Mouse (Mus musculus) left cerebral cortex, postnatal 36 days (tissue): ENCODE results near the gene Oprm1. TPM values are rescaled to one million over a fixed set of nuclear protein-coding genes. Genes with fewer than 3 reads are reported as not detected.
"Not testable (repeated sequence)": the region's sequence is repeated elsewhere in the genome, so short reads cannot be mapped to it uniquely, and the experiment has no call there.

ENCODE experiments used
- DNase-seq, 2 experiments: peaks; one replicate each; pipeline ENCODE4 v3.0.0; 2021 to 2022; ENCODE audit warnings: low spot score in 2 of 2, mixed read lengths in 1 of 2
- intact Hi-C: fragments of 180-260 bp; cut with DNase I; formaldehyde crosslinking; loops from one replicate; pipeline ENCODE4 v1.15.1; 2025
- total RNA-seq, 2 experiments: library from RNA; stranded (reverse); gene quantifications; 2 replicates each; pipeline ENCODE4 v1.2.3; 2021

Gene Oprm1
- total RNA-seq, 2 experiments from 2014 or later = 6.6 to 8.7 TPM

DNA sequence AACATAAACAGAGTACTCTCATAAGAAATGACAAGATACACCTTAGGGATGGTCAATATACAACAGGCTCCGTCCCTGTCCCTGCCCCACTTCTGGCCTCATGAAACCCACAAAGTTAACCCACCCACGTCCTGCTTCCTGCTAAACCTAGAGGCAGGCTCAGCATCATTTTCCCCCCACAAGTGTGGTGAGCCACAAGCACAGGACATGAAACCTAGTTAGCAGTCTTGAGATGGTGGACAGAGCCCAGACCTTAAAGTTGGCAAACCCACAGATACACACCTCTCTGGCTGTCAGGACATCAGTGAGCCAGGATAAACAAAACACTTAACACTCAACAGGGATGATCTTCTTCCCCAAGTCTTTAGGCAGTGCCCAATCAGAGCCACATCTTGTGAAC lies 198.1 kb downstream of the Oprm1 start:
- intact Hi-C loops = no loop called here

DNA sequence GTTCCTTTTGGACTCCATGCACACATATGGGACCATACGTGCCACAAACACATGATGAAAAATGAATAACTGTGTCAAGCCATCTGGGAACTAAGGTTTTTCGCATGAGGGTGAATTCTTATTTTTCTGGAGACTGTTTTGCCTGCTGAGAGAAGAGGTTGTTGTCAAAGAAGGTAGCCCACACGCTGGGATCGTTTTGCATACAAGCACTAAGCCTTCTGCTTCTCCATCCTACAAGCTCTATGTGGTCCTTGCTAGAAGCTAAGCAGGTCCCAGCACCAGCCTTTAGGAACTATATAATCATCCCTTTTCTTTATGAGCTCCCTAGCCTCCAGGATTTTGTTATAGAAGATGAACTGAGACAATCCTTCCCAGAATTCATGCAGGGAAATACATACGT lies 200.5 kb downstream of the Oprm1 start:
- intact Hi-C loops = no loop called here
- no peak for DNase-seq

More for the DNA sequence above, 198.1 kb downstream of the Oprm1 start:
- no peak for DNase-seq

DNA sequence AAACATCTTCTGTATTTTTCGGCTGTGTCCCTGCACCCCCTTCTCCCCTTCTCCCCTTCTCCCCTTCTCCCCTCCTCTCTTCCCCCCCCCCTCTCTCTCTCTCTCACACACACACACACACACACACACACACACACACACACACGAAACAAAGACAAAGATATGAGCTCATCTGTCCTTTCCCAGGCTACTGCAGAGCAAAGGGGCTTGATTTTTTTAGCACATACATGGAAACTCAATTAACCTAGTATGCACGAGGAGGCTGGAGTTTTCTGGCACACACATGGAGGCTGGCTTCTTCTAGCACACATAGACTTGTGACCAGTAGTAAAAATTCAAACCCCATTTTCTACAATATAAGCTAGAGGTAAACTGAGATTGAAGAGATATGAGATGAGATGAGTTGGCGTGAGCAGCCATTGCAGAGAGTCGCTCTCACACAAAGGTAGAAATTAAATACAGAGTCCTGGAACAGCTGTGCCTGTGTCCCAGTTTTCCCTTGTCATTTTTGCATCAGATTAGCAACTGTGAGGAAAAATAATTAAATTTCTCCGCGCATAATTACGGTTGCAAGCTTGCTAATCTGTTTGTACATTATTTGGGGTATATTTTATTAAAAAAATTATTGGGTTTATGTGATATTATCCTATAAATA lies 209.4 kb downstream of the Oprm1 start:
- intact Hi-C loops = no loop called here
- DNase-seq = no peak

DNA sequence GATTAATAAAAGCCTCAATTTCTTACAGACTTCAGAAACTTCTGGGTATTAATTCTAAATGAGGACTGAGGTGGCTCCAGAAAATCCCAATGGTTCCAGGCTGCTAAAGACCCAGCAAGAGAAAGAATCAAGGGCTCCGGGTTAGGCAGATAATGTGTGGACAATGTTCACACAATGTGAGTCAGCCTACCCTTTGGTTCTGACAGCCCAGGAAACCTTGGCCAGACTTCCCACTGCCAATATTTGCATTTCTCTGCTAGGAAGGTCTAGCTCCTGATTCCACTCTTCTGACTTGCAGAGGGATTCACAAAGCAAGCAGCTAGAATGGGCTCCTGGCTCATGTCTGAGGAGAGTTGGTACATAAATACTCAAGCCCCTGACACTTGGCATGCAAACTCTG lies 210.0 kb downstream of the Oprm1 start:
- intact Hi-C loops = no loop called here
- no peak for DNase-seq

DNA sequence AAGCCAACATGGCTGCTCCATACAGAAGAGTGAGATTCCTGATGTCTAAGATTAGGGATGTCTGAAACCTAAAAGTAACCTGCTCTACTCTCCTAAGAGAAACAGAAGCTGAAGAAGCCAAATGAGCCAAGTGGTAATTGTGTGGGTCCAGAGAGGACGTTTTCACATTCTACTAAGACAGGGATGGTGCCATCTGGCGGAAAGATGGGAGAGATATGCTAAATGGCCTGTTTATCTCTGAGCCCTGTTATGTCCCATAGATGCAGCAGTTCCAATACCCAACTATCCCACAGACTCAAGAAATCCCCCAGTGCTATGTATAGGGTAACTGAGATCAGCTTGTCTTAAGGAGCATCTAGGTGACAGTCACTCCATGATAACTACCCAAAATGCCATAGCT lies 219.5 kb downstream of the Oprm1 start:
- DNase-seq = no peak
- intact Hi-C loops = loop anchor here (5.0 to 10.0 kb wide), 3 partner anchors 46 to 91 kb away; no protein-coding TSS in a partner anchor

DNA sequence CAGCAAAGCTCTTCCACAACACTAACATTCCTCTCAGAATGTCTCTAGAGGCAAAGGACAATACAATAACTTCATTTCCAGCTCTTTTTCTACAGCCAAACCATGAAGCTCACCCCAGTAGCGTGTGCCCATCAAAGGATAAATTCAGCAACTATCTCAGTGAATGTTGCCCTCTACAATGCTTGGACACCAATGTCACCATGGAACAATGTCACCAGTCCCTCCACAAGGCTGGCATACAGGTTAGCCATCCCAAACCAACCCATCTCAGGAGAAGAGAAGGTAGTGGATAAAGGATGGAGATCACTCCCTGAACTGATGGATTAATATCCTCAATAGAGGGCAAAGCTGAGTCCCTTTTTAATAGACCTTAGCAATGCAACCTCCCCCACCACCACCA lies 220.4 kb downstream of the Oprm1 start:
- intact Hi-C loops = loop anchor here (5.0 to 10.0 kb wide), 3 partner anchors 46 to 91 kb away; no protein-coding TSS in a partner anchor
- DNase-seq = peak in 1 of 2 experiments; percentile 13

DNA sequence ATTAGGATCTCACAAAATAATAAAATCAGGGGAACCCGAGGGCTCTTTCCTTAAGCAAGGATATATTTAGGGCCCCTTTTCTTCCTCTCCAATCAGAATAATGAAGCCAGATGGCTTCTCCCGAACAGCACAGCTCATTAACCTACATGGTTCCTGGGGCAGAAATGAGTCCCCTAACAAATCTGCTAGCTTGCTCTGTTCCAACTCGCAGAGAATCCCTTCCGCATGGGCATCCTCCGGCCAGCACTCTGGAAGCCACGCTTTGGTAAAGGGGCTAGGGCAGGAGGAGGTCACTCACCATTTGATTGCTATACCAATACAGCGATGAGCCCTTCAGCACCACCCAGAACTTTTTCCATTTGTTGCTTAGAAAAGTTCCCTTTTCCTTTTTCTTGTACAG lies 220.9 kb downstream of the Oprm1 start:
- DNase-seq = peak; percentile 11 to 15
- intact Hi-C loops = loop anchor here (5.0 to 10.0 kb wide), 3 partner anchors 47 to 92 kb away; no protein-coding TSS in a partner anchor

DNA sequence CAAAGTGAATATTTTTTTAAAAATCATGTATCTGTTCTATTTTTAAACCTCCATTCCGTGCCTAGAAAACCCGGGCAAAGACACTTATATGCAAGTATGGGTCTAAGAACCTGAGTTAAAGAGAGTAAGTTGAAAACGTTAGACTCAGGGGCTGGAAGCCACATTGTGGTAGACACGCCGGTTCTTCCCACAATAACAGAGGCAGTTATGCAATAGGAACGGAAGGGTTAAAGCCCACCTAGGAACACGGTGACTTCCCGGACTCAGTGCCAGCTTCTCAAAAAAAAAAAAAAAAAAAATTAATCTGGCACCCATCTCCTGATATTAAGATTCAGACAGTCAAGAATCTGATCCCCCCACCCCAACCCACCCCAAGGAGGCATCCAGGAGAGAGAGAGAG lies 221.5 kb downstream of the Oprm1 start:
- intact Hi-C loops = loop anchor here (5.0 to 10.0 kb wide), 3 partner anchors 47 to 92 kb away; no protein-coding TSS in a partner anchor
- DNase-seq = no peak

DNA sequence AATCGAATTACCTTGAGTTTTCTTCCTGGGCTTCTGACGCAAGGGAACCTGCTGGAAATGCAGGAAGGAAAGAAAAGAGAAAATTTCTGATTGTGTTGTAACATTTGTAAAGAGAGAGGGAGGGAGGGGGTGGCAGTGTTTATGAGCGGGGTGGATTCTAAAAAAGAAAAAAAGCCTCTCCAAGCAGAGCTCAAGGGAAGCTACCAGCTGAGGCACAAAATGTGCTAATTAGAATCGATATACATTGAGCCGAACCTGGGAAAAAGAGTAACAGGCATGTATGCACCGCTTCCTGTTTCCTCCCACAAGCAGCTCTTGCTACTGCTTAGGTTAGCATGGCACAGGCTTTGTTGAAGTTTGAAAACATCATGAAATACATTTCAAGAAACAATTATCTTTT lies 221.9 kb downstream of the Oprm1 start:
- DNase-seq = peak in 1 of 2 experiments; percentile 16
- intact Hi-C loops = no loop called here

DNA sequence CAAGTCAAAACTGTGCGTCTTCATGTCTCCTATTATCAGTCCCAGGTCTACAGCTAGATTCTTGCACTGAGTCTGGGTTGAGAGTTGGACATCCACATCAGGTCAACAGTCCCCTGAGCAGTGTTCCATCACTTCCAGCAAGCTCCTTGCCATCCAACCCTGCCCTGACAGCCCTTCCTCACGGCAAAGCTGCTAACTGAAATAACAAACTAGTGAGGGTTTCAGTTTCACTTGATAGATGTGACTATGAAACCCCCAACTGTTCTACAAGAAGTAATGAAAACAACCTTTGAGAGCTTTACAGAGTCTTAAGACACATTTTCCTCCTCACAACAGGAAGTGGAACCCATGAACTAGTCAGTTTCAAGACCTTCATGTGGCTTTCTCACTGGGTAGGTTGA lies 224.4 kb downstream of the Oprm1 start:
- no peak for DNase-seq
- intact Hi-C loops = no loop called here

DNA sequence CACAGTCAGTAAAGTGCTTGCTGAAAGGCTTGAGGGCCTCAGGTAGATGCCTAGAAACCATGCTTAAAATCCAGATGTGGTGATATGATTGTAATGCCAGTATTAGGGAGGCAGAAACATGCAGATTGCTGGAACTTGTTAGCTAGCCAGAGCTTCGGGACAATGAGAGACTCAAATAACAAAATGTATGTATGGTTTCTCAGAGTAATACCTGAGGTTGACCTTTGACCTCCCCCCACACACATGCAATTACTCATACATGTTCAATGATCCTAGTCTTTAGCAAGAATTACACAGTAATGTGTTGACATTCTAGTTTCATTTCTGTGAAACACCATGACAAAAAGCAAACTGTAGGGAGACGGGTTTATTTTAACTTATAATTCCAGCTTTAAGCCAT lies 225.1 kb downstream of the Oprm1 start:
- DNase-seq = no peak
- intact Hi-C loops = no loop called here

DNA sequence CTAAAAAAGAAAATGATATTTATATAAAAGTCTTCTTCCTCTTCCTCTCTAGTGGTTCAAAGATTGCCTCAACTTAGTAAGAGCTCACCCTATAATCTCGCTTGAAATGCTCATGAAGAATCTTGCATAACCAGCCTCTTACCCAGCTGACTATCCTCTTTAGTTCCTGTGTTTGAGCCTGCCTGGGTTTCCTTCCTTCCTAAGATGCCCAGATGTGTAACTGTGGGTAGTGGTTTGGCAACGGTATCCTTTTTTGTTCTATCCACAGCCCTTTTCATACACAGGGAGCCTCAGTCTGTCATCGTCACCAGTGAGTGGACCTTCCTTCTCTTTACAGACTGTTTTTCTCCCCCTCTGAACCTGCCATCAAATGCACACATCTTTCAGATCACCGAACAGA lies 227.9 kb downstream of the Oprm1 start:
- DNase-seq = no peak
- intact Hi-C loops = no loop called here

DNA sequence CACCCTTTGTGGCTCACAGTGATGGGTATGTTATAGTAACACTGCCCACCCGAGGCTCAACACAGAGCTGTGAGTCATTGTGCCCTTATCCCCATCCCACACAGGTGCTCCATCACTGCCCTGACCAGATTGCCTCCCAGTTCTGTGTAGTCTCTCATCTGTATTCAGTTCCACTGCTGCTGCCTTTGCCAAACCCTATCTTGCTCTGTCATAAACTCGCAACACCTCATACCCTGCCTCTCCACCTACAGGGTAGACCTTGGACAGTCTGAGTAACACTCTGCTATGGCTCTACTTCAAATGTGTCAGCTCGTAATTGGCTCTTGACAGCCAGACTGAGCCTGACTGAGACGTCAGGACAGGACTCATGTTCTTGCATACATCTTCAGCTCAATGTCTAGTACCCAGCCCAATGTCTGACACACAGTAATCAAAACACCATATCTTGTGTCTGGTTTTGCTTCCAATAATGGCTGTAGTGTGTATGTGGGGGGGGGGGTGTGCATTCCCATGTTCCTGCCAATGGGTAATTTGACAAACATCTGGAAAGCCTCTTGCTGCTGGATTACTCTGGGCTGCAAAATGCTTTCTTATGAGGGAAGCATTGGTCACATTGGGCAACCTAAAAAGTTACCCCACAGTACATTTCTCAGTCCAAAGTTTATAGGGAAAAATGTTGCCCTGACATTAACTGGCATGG lies 229.2 kb downstream of the Oprm1 start:
- intact Hi-C loops = no loop called here
- DNase-seq = no peak

DNA sequence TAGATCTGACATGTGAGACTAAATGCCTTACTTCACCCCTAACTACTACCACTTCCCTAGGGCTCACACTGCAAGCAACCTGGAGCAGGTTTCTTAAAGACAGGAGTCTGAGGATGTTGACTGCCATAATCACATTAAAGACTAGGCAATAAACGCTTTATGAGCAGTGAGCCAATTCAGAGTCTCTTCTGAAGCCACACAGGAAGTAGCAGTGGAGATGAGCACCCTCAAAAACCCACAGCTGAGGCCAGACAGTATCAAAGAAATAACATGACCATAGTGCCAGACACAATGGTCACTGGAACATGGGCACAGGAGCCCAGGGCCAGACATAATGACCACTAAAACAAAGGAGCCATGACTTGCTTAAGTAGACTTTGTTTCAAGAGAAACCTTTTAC lies 230.2 kb downstream of the Oprm1 start:
- intact Hi-C loops = no loop called here
- no peak for DNase-seq

DNA sequence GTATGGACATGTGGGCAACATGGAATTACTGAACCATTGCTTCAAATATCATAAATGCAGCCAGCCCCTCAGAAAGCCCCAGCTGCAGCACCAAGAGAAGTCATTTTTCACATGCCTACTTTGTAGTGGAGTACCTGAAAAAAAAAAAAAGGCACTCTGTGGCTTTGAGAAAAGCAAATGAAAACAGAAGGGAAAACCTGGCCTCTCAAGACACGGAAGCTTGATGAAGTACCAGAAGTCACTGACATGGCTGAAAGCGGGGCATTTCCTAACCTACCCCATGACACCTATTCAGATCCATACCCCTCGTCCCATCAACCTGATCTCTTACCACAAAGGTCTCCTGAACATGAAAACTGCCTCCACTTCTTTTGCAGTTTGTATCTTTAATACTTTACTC lies 238.6 kb downstream of the Oprm1 start:
- intact Hi-C loops = no loop called here
- no peak for DNase-seq

DNA sequence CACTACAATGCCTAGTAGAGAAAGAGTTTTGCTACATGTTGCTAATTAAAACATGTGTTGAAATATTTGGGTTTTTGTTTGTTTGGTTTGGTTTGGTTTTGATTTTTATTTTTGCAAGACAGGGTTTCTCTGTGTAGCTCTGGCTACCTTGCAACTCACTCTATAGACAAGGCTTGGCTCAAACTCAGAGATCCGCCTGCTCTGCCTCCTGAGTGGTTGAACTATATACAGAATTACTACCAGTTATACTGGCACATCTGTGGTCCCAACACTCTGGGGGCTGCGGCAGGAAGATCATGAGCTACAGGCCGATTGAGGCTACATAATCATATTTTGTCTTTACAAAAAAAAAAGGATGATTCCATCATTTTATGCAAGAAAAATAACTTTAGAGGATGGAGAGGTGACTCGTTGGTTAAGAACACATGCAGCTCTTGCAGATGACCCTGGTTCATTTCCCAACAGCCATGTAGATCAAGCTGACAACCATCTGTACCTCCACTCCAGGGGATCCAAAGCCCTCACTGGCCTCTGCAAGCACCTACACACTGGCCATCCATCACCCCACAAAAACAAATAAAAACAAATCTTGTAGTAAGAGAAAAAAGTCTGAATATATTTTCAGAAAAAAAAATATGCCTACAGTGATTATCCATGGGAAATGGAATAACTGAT lies 240.4 kb downstream of the Oprm1 start:
- intact Hi-C loops = no loop called here
- no peak for DNase-seq

DNA sequence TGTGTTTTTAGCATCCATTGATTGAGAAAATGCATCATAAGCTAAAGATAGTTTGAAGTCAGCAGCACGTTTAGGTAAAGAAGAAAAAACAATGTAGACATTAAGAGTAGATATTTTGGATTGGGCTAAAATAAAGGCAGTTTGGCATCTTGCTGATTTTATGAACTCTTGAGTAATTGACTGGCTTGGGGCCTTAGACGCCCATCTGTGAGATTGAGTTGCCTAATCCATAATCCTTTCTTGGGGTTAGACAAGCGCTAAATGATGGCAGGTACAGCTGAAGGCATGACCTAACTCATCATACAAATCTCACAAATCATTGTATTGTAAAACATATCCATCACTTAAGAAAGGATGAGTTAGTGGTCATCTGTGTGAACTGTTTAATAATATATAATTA lies 241.0 kb downstream of the Oprm1 start:
- intact Hi-C loops = no loop called here
- DNase-seq = no peak

DNA sequence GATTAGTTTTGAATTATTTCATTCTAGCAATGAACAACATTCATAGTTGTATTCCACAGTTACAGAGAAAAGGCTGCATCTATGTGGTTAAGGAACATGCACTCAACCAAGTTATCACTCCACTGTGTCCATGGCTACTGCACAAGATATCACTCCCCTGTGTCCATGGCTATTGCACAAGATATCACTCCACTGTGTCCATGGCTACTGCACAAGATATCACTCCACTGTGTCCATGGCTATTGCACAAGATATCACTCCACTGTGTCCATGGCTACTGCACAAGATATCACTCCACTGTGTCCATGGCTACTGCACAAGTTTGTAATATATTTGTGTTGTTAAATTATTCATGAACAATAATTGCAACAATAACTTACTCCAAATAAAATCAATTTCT lies 245.6 kb downstream of the Oprm1 start:
- DNase-seq, intact Hi-C loops: not testable (repeated sequence)

DNA sequence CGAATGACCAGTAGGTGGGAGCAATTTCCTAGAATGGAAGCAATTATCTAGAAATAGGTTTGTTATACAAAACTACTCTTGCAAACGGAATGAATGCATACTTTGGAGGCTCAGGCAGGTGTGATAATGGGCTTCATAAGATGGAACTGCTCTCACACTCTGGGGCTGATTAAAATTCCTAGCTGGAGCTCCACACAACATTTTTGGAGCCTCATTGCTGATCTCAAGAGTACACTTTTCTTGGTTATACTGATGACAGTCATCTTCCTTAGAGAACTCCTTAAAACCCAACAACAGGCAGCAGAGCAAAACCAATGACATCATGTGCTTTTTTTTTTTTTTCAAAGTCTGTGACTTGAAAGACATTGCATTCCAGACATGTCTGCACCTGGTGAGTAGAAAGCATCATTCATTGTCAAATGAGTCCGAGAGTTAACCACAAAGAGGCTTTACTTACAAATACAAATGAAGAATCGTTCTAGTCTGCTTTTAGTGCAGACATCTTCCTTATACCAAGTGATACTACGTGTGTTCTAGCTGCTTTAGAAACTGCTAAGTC lies 246.8 kb downstream of the Oprm1 start:
- no peak for DNase-seq
- intact Hi-C loops = no loop called here

DNA sequence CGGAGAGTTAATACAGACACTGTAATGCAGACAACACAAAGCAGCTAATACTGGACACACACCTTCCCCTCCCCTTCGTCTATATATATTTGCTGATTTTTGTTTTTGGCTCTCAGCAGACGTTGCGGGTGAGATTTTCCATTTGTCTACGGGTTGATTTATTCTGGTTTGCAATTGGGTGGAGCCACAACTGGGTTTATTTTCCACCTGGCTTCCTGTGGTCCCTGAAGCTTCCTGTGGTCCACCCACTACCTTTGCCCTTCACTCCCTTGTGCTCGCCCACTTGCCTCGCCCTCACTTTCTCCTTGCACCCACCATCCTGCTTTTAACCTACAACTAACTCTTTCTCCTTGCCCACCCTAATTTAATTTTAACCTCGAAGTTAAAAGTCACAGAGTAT lies 252.2 kb downstream of the Oprm1 start:
- DNase-seq = no peak
- intact Hi-C loops = no loop called here
